ENCODE assay signal across 10 mouse cellular contexts in genomic region chr2:152106597-152106996, GRCm38 (mm10). TPM values are rescaled to one million over a fixed set of nuclear protein-coding genes. Genes with fewer than 3 reads are reported as not detected.
DNase-seq lines count a peak whose midpoint lies in the region; ATAC-seq and TF ChIP-seq lines count a peak whose summit lies in the region.
"Had no signal": no experiment of that assay in that cellular context is flagged by ENCODE, and none has a peak within 500 bp of the region (broad histone marks: within the 10 kb centered on the region; RNA-seq: fewer than 3 reads in every experiment).

No protein-coding gene starts in this region.

- no peak overlapping the region for H3ac ChIP-seq in myocyte (ENCODE audit: control insufficient read depth, insufficient read length)

- no peak overlapping the region for H3K9ac ChIP-seq in liver, embryonic 11.5 days (ENCODE audit: low read depth, low read length)
- H3K9ac ChIP-seq in hindbrain, embryonic 15.5 days, result no peak overlapping the region

- no peak for TF ChIP-seq CTCF in cerebellum, adult 2 months (IDR thresholded peaks at IDR 0.05; ENCODE audit: borderline replicate concordance, insufficient read depth, low read depth, low read length)

- peak overlapping the region; percentile 70 for H3K4me3 ChIP-seq in cerebellum, adult 2 months (replicated peaks; ENCODE audit: insufficient read depth, low read depth, low read length)
- peak overlapping the region; percentile 74 for H3K4me3 ChIP-seq in liver, embryonic 11.5 days (ENCODE audit: low read depth, low read length)
- no peak overlapping the region for H3K4me3 ChIP-seq in hindbrain, embryonic 15.5 days
- peak overlapping the region; percentile 48 for H3K4me3 ChIP-seq in myocyte

- H3K36me3 ChIP-seq in liver, embryonic 11.5 days (ENCODE audit: control insufficient read depth, insufficient read depth, low read length), result 0 out of 2 replicates have a peak, but pooled peaks cover 2% of the 10 kb centered on the region
- H3K36me3 ChIP-seq in hindbrain, embryonic 15.5 days, result 0 out of 2 replicates have a peak, but pooled peaks cover 3% of the 10 kb centered on the region
- H3K36me3 ChIP-seq in myocyte (ENCODE audit: control insufficient read depth, insufficient read depth), result peaks cover 9% of the 10 kb centered on the region

- WGBS in cerebellum, adult 2 months, result 94% methylated on average over 10 of the region's 10 CpGs
- WGBS in liver, embryonic 11.5 days, result 91% methylated on average over 10 of the region's 10 CpGs
- WGBS in hindbrain, embryonic 15.5 days, result 91% methylated on average over 10 of the region's 10 CpGs

- H3K9me3 ChIP-seq in liver, embryonic 11.5 days (ENCODE audit: control insufficient read depth, low read length), result no peaks in the 10 kb centered on the region
- no peaks in the 10 kb centered on the region for H3K9me3 ChIP-seq in hindbrain, embryonic 15.5 days

- H3K79me2 ChIP-seq in myocyte (ENCODE audit: control insufficient read depth, insufficient read depth), result peaks cover 8% of the 10 kb centered on the region

- no peaks in the 10 kb centered on the region for H3K27me3 ChIP-seq in cerebellum, adult 2 months (ENCODE audit: control insufficient read depth, insufficient read depth, low read length)
- H3K27me3 ChIP-seq in liver, embryonic 11.5 days (replicated peaks; ENCODE audit: control insufficient read depth, insufficient read depth, low read length), result 0 out of 2 replicates have a peak, but pooled peaks cover 6% of the 10 kb centered on the region
- no peaks in the 10 kb centered on the region for H3K27me3 ChIP-seq in hindbrain, embryonic 15.5 days
- no peaks in the 10 kb centered on the region for H3K27me3 ChIP-seq in myocyte (ENCODE audit: control insufficient read depth, insufficient read depth, insufficient read length)

- DNase-seq in cerebellum, adult 2 months, result no peak
- DNase-seq in cerebellum, adult 8-10 months, result no peak
- no peak for DNase-seq in liver, embryonic 11.5 days (ENCODE audit: low spot score)
- DNase-seq in liver, result no peak
- DNase-seq in kidney, postnatal 10 days, result no peak
- DNase-seq in retina, embryonic 14.5 days (ENCODE audit: low spot score), result no peak
- DNase-seq: thymus, adult 2 months had no signal

- H3K4me1 ChIP-seq in cerebellum, adult 2 months (ENCODE audit: control insufficient read depth, insufficient read depth, low read length), result peaks cover 14% of the 10 kb centered on the region
- peaks cover 6% of the 10 kb centered on the region for H3K4me1 ChIP-seq in liver, embryonic 11.5 days (replicated peaks; ENCODE audit: control insufficient read depth, insufficient read depth, low read length)
- H3K4me1 ChIP-seq in hindbrain, embryonic 15.5 days (replicated peaks), result peaks cover 25% of the 10 kb centered on the region

- peak overlapping the region; percentile 86 for H3K4me2 ChIP-seq in liver, embryonic 11.5 days
- H3K4me2 ChIP-seq in hindbrain, embryonic 15.5 days, result peak overlapping the region; percentile 82
- peak overlapping the region; percentile 76 for H3K4me2 ChIP-seq in myocyte (ENCODE audit: low read depth)

- no peak overlapping the region for H3K27ac ChIP-seq in cerebellum, adult 2 months (ENCODE audit: insufficient read depth, low read length)
- H3K27ac ChIP-seq in liver, embryonic 11.5 days (ENCODE audit: low read depth, low read length), result no peak overlapping the region
- no peak overlapping the region for H3K27ac ChIP-seq in hindbrain, embryonic 15.5 days (replicated peaks)

- TF ChIP-seq POLR2A in cerebellum, adult 2 months (IDR thresholded peaks at IDR 0.05; ENCODE audit: borderline replicate concordance, insufficient read depth, low read length), result no peak
- TF ChIP-seq POLR2A in myocyte (IDR thresholded peaks at IDR 0.05; ENCODE audit: insufficient read length, low read depth), result no peak

- no peak for ATAC-seq in liver, embryonic 11.5 days (replicated peaks; ENCODE audit: low FRiP score)
- no peak for ATAC-seq in hindbrain, embryonic 15.5 days (ENCODE audit: low FRiP score, low read depth)

TF ChIP-seq in myocyte, 11 proteins besides CTCF, POLR2A, EP300 and RAD21:
- TF ChIP-seq TCF12 (IDR thresholded peaks at IDR 0.05; ENCODE audit: insufficient read depth, poor library complexity, severe bottlenecking) (no peak), REST (IDR thresholded peaks at IDR 0.05; ENCODE audit: insufficient read depth, insufficient read length) (no peak), CEBPB (IDR thresholded peaks at IDR 0.05; ENCODE audit: insufficient read depth, poor library complexity, severe bottlenecking) (no peak), MYOG (IDR thresholded peaks at IDR 0.05; ENCODE audit: control insufficient read depth in 1 of 3, insufficient read depth in 1 of 3, insufficient read length in 2 of 3, low read depth in 2 of 3) (no peak), E2F4 (IDR thresholded peaks at IDR 0.05; ENCODE audit: insufficient read depth) (no peak), TCF3 (IDR thresholded peaks at IDR 0.05; ENCODE audit: insufficient read length, low read depth) (no peak), MAX (IDR thresholded peaks at IDR 0.05; ENCODE audit: low read depth) (no peak), MYOD1 (IDR thresholded peaks at IDR 0.05; ENCODE audit: control insufficient read depth in 1 of 3, insufficient read length in 2 of 3, low read depth in 2 of 3) (no peak), POLR2AphosphoS2 (IDR thresholded peaks at IDR 0.05; ENCODE audit: insufficient read length, low read depth) (no peak), USF1 (IDR thresholded peaks at IDR 0.05; ENCODE audit: low read depth) (no peak), SRF (IDR thresholded peaks at IDR 0.05; ENCODE audit: control insufficient read depth, insufficient read length, low read depth) (no peak)

RNA-seq across cellular contexts. Expression of gene Srxn1, which starts 1.3 kb away (rescaled TPM):
- 138 TPM in 2 replicates for polyA plus RNA-seq in cerebellum, adult 2 months (2012; rRNA removed)
- 9.5 and 12.0 TPM in 2 replicates for polyA plus RNA-seq in liver, embryonic 11.5 days (2014; fragmentation: Nextera tagmentation; extraction: Ambion mirVana)
- 24.4 and 24.7 TPM in 2 replicates for polyA plus RNA-seq in hindbrain, embryonic 15.5 days (2015; fragmentation: Nextera tagmentation; extraction: Ambion mirVana)
- 21.7 TPM for polyA plus RNA-seq in myocyte (2012; fragmentation: generic; extraction: Trizol)

RNA-seq across cellular contexts. Expression of gene Scrt2, which starts 25.3 kb away (rescaled TPM):
- polyA plus RNA-seq in cerebellum, adult 2 months (2012; rRNA removed), result 14.8 and 15.4 TPM in 2 replicates
- not detected in 2 replicates for polyA plus RNA-seq in liver, embryonic 11.5 days (2014; fragmentation: Nextera tagmentation; extraction: Ambion mirVana)
- polyA plus RNA-seq in hindbrain, embryonic 15.5 days (2015; fragmentation: Nextera tagmentation; extraction: Ambion mirVana), result 10.8 and 11.1 TPM in 2 replicates
- not detected for polyA plus RNA-seq in myocyte (2012; fragmentation: generic; extraction: Trizol)
- polyA plus RNA-seq: liver, adult 2 months had no signal

RNA-seq across cellular contexts. Expression of gene Tcf15, which starts 36.8 kb away (rescaled TPM):
- polyA plus RNA-seq in cerebellum, adult 2 months (2012; rRNA removed), result 2.6 TPM in 2 replicates
- 2.6 and 2.8 TPM in 2 replicates for polyA plus RNA-seq in liver, embryonic 11.5 days (2014; fragmentation: Nextera tagmentation; extraction: Ambion mirVana)
- 1.1 and 1.7 TPM in 2 replicates for polyA plus RNA-seq in hindbrain, embryonic 15.5 days (2015; fragmentation: Nextera tagmentation; extraction: Ambion mirVana)
- not detected for polyA plus RNA-seq in myocyte (2012; fragmentation: generic; extraction: Trizol)
- polyA plus RNA-seq: liver, adult 2 months had no signal

Comparison
In these comparisons a context has a peak if more than half of its experiments do, and no peak if none do; other contexts are left out.
1. RNA of gene Scrt2, which starts 25.3 kb away (polyA plus RNA-seq): 14.8 to 15.4 TPM in cerebellum, adult 2 months and 10.8 to 11.1 TPM in hindbrain, embryonic 15.5 days; not detected in liver, embryonic 11.5 days and not detected in myocyte (single experiment); every median in the first group is over 10 times any median in the second.
2. Peak in every context shown above with its lines, with median percentiles within 50 percentile points of each other: H3K4me2 ChIP-seq.